Mouse (Mus musculus): ENCODE measurements around the gene Psme2.

Gene Psme2

DNA sequence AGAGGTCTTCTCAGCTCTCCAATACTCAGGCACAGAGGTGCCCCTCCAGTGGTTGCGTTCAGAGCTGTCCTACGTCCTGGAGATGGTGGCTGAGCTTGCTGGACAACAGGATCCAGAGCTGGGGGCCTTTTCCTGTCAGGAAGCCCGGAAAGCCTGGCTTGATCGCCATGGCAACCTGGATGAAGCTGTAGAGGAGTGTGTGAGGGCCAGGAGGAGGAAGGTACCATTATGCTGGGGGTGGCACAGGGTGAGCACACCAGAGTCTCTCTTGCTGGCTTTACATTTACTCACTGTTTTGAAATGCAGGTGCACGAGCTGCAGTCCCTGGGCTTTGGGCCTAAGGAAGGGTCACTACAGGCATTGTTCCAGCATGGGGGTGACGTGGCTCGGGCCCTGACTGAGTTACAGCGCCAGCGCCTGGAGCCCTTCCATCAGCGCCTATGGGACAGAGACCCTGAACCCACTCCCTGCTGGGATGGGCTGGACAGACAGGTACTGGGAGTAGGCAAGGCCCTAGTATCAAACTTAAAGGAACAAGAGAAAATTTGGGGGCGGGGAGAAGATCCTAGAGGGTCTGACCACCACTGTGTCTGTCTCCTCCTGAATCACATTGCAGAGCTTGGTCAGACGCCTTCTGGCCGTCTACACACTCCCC is 5.2 kb upstream of the Psme2 start:
- no peak for DNase-seq (ENCODE audit: low read depth)

DNA sequence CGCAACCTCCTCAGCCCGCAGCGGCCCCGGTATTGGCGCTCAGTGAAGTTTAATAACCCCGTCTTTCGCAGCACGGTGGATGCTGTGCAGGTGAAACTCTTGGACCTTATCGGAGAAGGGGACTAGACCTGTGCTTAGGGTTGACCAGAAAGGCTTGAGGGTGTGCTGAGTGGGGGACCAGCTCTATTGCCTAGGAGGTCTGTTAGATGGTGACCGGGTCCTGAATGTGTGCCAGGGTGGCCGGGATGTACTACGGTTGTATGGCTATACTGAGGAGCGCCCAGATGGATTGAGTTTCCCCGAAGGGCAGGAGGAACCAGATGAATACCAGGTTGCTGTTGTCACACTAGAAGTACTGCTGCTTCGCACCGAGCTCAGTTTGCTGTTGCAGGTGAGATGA is 1.3 kb upstream of the Psme2 start:
- DNase-seq (ENCODE audit: low read depth), result no peak

DNA sequence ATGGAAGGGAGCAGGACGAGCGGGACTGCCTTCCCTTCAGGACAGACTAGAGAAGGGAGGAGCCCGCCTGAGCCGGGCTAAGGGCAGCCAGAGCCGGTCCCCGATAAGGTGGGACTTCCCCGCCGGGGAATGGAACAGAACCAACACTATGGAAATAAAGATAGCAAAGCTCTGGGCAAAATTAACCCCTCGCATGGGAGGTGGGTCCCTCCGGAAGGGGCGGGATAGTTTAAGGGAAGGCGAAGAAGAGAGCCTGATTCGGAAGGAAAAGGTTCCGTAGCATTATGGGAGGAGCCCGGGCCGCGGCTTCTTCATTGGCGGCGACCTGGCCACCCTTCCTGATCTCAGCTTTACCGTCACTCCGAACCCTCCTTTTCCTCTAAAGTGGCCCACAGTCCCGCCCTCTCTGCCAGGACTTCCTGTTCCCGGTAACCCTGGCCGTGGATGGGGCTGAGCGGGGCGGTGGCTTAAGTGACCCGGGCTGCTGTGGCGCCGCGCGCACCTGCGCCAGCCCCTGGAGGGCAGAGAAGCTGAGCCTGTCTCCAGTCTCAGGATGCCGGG is 498 bp upstream of the Psme2 start, which contains the start of gene Rnf31:
TSS of gene Rnf31 (plus strand) at position 378 of the 561 bp plus-strand sequence.
- DNase-seq (ENCODE audit: low read depth), result peak; percentile 94

DNA sequence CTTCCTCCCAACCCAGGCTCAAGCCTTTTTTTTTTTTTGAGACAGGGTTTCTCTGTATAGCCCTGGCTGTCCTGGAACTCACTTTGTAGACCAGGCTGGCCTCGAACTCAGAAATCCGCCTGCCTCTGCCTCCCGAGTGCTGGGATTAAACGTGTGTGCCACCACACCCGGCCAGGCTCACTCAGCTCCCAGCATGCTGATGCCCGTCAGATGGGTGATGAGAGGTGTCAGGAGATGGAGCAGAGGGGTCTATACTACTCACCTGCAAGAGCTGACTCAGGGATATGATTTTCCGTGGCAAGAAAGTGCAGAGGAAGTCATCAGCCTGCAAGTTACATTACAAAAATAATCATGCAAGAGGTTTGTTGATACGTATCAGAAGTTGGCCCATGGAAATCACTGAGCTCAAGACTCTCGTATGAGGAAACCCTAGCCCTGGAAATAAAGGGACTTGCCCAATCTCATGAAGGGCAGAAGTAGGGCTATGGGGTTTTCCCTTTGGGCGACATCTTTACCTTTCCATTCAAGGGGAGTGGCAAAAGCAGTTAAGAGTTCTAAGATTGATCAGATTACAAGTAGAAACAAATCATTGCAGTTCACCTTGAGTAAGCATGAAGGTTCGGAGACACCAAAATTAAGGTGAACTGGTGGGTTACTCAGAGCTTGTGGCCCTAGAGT is 1.0 kb downstream of the Psme2 start:
- no peak for DNase-seq (ENCODE audit: low read depth)

DNA sequence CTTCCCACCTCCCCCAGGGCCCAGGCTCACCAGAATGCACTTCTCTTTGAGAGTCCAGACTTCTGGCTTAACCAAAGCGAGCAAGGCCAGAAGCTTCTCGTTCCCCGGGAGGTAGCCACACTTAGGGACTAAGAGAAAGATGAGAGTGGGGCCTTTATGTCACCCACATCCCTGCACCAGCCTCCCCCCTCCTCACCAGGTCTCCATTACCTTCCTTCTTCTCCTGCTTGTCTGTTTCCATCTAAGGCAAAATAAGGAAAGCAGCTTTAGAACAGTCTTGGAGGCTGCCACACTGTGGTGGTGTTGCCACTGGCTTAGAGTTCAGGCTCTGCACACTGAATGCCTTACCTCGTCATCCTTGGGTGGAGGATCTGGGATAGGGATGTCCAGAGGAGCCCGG is 1.6 kb downstream of the Psme2 start:
- DNase-seq (ENCODE audit: low read depth), result no peak

DNA sequence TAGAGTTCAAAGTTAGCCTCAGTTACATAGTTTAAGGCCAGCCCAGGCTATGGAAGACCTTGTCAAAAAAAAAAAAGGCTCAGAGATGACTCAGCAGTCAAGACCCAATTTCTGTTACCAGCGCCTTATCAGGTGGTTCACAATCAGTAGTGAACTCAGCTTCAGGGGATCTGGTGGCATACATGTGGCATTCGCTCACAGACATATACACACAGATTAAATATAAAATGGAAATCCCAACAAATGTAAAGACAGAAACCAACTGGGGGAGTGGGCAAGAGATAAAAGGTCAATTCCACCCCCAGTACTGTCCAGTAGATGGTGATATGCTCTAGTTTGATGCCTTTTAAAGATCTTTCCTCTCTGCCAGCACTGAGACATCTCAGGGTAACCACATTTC is 4.8 kb downstream of the Psme2 start:
- no peak for DNase-seq (ENCODE audit: low read depth)

DNA sequence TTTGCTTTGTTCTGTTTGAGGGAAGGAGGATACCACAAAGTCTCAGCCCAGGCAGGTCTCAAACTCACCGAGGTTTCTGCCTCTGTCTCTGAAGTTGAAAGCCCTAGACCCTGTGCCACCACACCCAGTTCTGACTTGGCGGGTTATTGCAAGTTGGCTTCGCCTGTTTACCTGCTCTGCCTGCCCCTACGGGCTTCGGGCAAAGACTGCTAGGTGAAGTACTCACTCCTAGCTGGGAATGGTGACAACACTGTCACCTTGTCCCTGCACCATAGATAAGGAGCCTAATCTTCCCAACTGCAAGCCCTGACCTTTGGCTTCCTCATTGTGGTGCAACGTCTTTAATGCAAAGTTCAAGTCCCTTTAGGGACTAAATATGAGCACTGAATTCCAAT is 5.3 kb downstream of the Psme2 start:
- DNase-seq (ENCODE audit: low read depth), result no peak

DNA sequence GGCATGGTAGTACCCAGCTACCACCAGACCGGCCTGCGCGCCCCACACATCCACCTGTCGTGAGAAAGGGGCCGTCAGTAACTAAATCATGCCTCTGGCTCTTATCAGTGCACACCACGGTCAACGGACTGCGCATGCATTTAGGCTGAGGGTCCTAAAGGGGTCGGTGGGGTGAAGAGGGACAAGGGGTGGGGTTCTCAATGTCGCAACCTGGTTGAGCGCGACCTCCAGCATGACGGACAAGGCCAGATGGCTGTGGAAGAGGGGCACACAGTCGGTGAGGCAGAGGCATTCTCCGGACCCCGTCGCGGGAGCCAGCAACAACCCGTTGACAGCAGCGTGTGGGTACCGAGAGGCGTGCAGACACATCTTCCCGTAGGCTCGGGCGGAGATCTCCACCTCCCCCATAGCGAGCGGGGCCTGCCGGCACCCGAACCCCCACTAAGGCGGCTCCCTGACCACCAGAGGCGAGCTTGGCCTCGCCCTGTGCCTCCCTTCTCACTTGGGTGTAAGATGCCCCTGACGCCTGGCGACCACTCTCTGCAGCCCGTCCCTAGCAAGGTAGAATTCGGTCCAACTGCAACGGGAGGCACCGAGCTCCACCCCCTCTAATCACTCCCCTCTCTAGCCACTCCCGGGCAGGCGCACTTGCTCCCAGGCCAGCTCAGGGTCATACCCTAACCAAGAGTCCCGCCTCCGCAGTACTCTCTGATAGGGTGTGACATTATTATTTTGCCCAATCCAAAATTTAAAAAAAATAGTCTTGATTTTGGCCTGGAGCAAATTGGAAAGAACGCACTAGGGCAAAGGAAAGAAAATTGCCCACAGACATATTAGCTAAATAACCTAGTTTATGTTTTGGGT is 6.0 kb downstream of the Psme2 start, which contains the start of gene Emc9:
TSS of gene Emc9 (minus strand) at position 601 of the 864 bp plus-strand sequence.
- peak; percentile 87 for DNase-seq (ENCODE audit: low read depth)

DNA sequence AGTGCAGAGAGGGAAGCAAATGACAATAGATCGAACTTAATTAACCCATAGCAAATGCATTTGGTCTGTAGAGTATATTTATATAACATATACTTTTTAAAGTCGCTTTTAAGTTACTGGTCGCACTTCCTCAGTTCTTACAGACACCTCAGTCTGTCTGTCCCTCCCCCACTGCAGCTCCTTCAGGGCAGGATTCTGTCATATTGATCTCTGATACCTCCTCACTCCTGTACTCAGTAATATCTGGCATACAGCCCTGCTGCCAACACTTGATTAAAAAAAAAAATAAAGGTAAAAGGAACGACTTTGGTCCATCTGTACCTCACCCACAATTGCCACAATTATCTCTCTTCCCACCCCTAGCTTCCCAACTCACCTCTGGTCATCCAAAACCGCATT is 6.6 kb downstream of the Psme2 start:
- no peak for DNase-seq (ENCODE audit: low read depth)

DNA sequence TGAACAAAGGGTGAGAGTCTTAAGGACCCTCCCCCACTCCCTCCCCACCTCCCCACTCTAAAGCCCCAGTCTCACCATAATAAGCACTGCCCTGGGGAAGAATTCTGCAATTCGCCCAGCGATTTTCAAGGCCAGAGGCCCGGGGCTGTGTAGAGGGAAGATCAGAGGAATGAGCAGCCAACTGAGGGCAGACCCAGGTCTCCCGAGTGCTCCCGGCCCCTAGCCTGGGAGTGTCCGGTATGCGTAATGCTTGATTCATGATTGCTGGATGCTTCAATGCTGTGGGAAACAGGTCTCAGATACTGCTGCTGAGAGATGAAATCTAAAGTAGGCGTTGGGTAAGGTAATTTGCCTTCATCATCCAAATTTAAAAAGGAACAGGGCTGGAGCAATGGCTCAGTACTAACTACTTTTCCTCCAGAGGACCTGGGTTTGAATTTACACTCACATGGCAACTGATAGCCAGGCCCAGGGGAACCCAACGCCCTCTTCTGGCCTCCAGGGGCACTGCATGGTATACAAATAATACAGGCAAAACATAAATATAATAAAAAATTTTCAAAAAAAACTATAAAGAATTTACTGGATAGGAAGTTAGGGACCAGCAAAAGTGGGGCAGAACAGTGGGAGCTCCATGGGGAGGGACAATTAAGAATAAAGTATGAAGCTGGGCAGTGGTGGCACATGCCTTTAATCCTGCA is 8.8 kb downstream of the Psme2 start:
- no peak for DNase-seq (ENCODE audit: low read depth)

DNA sequence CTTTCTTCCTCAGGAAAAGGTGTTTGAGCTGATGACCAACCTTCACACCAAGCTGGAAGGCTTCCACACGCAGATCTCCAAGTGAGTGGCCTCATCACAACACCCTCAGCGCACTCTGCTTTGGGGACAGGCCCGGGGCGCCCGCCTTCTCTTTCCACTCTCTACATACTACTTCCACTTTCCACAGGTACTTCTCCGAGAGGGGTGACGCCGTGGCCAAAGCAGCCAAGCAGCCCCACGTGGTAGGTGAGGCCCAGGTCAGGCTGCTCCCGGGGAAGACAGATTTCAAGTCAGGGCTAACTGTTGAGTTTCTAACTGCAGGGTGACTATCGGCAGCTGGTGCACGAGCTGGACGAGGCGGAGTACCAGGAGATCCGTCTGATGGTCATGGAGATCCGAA is 10.2 kb downstream of the Psme2 start:
- no peak for DNase-seq (ENCODE audit: low read depth)

DNA sequence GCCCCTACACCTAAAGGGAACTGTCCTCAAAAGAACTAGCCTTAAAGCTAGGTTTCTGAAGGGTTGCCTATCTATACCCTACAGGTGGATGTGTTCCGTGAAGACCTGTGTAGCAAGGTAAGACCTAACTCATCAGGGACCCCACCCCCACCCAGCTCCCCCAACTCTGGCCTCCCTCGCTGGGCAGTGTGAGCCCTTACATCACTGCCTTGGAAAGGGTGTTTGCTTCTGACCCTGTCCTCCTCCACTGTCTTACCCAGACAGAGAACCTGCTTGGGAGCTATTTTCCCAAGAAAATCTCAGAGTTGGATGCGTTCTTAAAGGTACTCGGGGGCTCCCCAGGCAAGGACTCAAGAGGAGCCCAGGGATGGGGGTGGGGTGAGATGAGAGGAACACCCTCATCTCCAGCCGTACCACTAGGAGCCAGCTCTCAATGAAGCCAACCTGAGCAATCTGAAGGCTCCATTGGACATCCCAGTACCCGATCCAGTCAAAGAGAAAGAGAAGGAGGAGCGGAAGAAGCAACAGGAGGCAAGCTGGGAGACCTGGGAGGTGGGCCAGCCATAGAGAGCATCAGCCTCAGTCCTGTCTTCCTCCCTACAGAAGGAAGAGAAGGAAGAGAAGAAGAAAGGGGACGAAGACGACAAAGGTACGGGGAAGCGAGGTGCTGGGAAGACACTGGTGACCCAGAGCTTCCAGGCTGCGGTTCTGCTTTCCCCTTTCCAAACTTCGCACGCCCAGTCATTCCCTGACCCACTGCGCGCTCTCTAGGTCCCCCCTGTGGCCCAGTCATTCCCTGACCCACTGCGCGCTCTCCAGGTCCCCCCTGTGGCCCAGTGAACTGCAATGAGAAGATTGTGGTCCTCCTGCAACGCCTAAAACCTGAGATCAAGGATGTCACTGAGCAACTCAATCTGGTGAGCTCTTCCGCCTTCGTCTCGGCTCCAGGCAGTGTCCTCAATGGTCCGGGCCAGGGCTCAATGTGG is 11.1 kb downstream of the Psme2 start:
- no peak for DNase-seq (ENCODE audit: low read depth)

DNA sequence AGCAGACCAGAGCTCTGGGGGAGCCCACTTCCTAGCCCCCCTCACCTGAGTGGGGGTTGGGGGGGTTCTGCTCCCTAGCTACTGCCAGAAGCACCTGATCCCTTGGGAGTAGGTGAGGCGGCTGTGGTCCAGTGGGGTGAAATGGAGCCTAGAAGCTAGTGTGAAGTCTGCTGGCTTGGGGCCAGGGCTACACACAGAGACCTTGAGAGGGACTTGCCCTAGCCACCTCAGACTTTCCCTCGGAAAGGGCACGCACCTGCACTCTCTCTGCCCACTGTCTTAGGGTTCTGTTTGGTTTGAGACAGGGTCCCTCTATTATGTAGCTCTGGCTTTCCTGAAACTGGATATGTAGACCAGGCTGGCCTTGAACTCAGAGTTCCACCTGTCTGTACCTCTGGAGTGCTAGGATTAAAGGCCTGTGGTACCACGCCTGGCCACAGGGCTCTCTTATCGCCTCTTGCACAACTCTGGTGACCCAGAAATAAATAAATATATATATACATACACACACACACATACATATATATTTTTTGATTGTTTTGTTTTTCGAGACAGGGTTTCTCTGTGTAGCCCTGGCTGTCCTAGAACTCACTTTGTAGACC is 12.1 kb downstream of the Psme2 start:
- DNase-seq (ENCODE audit: low read depth), result no peak

DNA sequence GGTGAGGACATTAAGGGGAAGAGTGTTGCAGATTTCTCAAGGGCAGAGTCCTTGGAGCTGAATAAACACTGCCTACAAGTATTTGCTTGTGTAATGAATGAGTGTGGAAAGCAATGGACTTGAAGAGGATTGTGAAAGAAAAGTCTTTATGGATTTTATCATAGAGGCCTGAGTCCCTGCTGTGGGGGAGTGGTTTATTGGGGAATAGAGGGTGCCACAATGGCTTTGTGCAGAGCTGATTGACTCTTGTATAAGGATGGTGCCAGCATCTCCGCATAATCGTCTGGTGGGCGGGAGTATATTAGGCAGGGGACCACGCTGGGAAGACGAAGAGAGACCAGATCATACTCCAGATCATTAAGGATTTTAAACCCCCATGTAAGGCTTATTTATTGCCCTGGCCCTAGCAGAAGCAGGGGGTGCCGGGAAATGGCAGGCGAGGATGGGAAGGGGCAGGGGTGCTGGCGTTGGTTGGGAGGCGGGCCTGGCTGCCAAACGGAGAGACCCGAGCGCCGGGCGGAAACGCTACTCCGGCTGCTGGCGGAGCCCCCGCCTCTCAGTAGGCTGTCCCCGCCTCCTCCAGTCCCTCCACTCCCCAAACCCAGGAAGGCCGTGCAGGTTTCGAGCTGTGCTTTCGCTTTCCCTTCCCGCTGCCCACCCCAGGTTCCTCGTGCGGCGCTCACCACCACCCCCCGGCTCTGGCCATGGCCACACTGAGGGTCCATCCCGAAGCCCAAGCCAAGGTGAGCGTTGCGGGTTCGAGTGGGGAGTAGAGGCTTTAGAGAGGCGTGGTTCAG is 12.8 kb downstream of the Psme2 start, which contains the start of gene Psme1:
TSS of gene Psme1 (plus strand) at position 253 of the 797 bp plus-strand sequence.
- peak; percentile 40 for DNase-seq (ENCODE audit: low read depth)

DNA sequence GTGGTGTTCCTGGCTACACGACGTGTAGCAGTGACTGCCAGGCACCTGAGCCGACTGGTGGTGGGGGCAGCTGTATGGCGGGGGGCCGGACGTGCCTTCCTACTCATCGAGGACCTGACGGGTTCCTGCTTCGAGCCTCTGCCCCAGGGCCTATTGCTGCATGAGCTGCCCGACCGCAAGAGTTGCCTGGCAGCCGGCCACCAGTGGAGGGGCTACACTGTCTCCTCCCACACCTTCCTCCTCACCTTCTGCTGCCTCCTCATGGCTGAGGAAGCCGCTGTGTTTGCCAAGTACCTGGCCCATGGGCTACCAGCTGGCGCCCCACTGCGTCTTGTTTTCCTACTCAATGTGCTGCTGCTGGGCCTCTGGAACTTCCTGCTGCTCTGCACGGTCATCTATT is 14.5 kb downstream of the Psme2 start:
- DNase-seq (ENCODE audit: low read depth), result no peak

DNA sequence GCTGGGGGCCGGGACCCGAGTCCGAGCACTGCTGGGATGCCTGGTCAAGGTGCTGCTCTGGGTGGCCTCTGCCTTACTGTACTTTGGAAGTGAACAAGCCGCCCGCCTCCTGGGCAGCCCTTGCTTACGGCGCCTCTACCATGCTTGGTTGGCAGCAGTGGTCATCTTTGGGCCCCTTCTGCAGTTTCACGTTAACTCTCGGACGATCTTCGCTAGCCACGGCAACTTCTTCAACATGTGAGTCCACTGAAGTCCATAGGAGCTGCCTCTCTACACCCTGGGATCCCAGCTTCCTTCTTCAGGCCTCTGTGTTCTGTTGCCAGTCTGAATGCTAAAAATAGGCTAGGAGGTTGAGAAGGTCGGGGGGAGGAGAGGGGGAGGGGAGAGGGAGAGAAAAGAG is 15.2 kb downstream of the Psme2 start:
- no peak for DNase-seq (ENCODE audit: low read depth)

DNA sequence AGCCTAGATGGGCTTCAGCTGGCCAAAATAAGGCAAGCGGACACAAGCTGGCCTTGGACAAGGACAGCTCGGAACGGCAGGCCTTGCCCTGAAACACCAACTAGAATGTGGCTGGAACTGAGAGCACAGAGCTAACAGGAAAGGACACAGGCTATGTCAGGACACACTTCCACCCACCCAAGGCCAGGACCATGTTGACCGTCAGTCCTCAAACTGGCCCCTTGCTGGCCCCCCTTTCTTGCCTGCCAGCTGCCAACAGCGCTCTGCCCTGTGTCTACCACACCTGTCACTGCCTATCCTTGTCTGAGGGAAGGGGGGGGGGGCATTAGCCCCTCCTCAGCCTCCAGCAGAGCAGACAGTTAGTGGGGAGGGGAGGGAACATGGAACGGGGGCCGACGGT is 15.6 kb downstream of the Psme2 start, which contains the start of gene Fitm1:
TSS of gene Fitm1 (plus strand) at position 316 of the 400 bp plus-strand sequence.
- DNase-seq (ENCODE audit: low read depth), result no peak

DNA sequence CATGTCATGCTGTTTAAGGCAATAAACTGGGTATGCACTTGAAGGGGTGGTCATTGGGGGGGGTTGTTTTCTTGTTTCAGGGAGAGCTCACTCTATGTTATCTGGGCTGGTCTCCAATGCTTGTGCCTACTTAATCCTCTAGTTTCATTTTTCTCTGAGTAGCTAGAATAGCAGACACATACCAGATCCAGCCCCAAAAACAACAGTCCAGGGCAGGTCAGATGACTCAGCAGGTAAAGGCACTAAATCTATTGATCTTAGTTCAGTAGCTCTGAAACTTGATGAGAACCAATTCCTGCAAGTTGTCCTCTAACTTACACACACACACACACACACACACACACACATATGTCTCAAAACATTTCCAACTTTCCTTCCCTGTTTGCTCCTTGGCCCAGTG is 19.2 kb downstream of the Psme2 start:
- no peak for DNase-seq (ENCODE audit: low read depth)

DNA sequence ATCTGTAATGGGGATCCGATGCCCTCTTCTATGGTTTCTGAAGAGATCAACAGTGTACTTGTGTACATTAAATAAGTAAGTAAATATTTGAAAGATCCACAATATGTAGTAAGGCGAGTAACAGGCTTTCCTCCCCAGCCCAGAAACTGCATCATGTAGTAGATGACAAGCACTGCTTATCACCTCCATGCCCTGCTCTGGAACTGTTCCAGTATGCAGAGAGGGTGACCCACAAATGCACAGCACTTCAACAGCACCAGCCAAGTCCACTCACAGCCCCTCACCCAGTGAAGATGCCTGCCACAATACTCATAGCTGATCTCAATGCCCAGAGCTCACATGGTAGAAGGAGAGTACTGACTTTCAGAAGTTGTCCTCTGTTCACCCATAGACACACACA is 20.3 kb downstream of the Psme2 start:
- DNase-seq (ENCODE audit: low read depth), result no peak
